Mouse (Mus musculus) E14TG2a.4 (cell line): ENCODE measurements around the gene Gm6377.

ENCODE experiments used
- CTCF ChIP-seq: conservative IDR thresholded peaks from 2 replicates; pipeline ENCODE4 v1.5.1; 2014; ENCODE audit warnings: low read length
- NANOG ChIP-seq: IDR thresholded peaks from 2 replicates; pipeline ENCODE4 v1.6.1; 2014; ENCODE audit warnings: borderline replicate concordance, low read length, mixed read lengths
- POU5F1 ChIP-seq: IDR thresholded peaks from 2 replicates; pipeline ENCODE4 v1.6.1; 2014; ENCODE audit warnings: low read length, borderline replicate concordance

- no peak for TF ChIP-seq CTCF
- no peak for TF ChIP-seq NANOG
- TF ChIP-seq POU5F1 = no peak
These were observed 21.1 kb upstream of the Gm6377 start for GRCm38 (mm10) chrX:109175470-109175869.
